Mouse (Mus musculus) frontal cortex, postnatal 14 days (tissue): ENCODE data around the gene Adam15.

ENCODE experiments used
- DNase-seq, 2 experiments: peaks; one replicate each; pipeline ENCODE4 v3.0.0; 2022; ENCODE audit warnings: low spot score in 2 of 2

Gene Adam15

GRCm38 (mm10) chr3:89384331-89385076 lies 34.7 kb upstream of the Adam15 start:
- DNase-seq, result no peak

GRCm38 (mm10) chr3:89383651-89384255 lies 34.0 kb upstream of the Adam15 start:
- DNase-seq, result no peak

GRCm38 (mm10) chr3:89382950-89383349 lies 33.2 kb upstream of the Adam15 start:
- DNase-seq, result no peak

GRCm38 (mm10) chr3:89382033-89382882 lies 32.5 kb upstream of the Adam15 start:
- no peak for DNase-seq

GRCm38 (mm10) chr3:89381233-89381632 lies 31.4 kb upstream of the Adam15 start:
- no peak for DNase-seq

GRCm38 (mm10) chr3:89380711-89381110 lies 30.9 kb upstream of the Adam15 start:
- DNase-seq, result no peak

- no peak for DNase-seq
Measured at GRCm38 (mm10) chr3:89380291-89380690, 30.5 kb upstream of the Adam15 start.

GRCm38 (mm10) chr3:89379388-89380131 lies 29.8 kb upstream of the Adam15 start:
- no peak for DNase-seq

- DNase-seq, result peak in 1 of 2 experiments; percentile 57
Measured at GRCm38 (mm10) chr3:89378394-89379067, 28.7 kb upstream of the Adam15 start.

- DNase-seq, result no peak
Measured at GRCm38 (mm10) chr3:89377831-89378230, 28.0 kb upstream of the Adam15 start.

- DNase-seq, result no peak
Measured at GRCm38 (mm10) chr3:89373581-89374231, 23.9 kb upstream of the Adam15 start.

GRCm38 (mm10) chr3:89367338-89367737 lies 17.5 kb upstream of the Adam15 start:
- no peak for DNase-seq

GRCm38 (mm10) chr3:89365486-89366414 lies 16.0 kb upstream of the Adam15 start:
- no peak for DNase-seq

GRCm38 (mm10) chr3:89365153-89365485 lies 15.3 kb upstream of the Adam15 start, which contains the start of gene Dcst1:
Gene Dcst1 (minus strand): TSS chr3:89365253.
- DNase-seq, result no peak

GRCm38 (mm10) chr3:89364631-89365030 lies 14.8 kb upstream of the Adam15 start:
- DNase-seq, result no peak

GRCm38 (mm10) chr3:89361675-89362074 lies 11.9 kb upstream of the Adam15 start, which contains the start of gene Dcst2:
Gene Dcst2 (plus strand): TSS chr3:89361975.
- no peak for DNase-seq

GRCm38 (mm10) chr3:89360237-89360636 lies 10.4 kb upstream of the Adam15 start:
- no peak for DNase-seq

GRCm38 (mm10) chr3:89359630-89360029 lies 9.8 kb upstream of the Adam15 start:
- DNase-seq, result no peak

- no peak for DNase-seq
Measured at GRCm38 (mm10) chr3:89356029-89356428, 6.2 kb upstream of the Adam15 start.

- DNase-seq, result no peak
Measured at GRCm38 (mm10) chr3:89355512-89355902, 5.7 kb upstream of the Adam15 start.
